Mouse (Mus musculus): ENCODE data around the gene Vps52.
"Not testable (repeated sequence)": the region's sequence is repeated elsewhere in the genome, so short reads cannot be mapped to it uniquely, and the experiment has no call there.

Vps52 gene

DNA sequence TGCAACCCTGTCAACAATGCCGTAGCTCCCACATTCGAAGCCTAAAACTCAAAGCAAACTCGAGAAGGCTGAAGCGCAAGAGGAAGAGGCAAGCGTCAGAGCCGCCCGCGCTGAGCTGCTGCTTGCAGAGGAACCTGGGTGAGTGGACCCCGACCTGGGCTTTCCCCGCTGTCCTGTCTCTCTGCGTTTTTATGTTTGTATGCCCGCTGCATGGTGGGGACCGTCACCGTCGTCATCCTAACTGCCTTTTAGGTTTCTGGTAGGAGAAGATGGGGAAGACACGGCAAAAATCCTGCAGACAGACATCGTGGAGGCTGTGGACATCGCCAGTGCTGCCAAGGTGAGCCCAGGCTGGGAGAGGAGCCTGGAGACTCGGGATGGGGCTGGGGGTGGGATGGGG is 14.2 kb upstream of the Vps52 start:
- DNase-seq (ENCODE audit: low spot score in 2 of 2) = no peak

DNA sequence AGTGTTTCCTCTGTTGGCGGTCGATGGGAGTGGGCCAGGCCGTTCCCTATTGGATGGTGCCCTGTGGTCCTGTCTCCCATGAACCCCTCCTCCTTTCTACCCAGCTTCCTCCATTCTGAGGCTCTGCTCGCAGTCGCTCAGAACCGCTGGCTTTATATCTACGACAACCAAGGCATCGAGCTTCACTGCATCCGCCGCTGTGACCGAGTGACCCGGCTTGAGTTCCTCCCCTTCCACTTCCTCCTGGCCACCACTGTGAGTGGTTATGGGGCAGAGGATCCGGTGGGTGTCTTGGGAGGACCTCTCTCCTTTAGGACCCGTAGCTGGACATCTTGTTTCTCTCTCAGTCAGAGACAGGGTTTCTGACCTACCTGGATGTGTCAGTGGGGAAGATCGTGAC is 12.2 kb upstream of the Vps52 start:
- DNase-seq (ENCODE audit: low spot score in 2 of 2) = no peak

- no peak for DNase-seq (ENCODE audit: low spot score in 2 of 2)
These were observed 8.1 kb upstream of the Vps52 start for GRCm38 (mm10) chr17:33947430-33948089.

DNA sequence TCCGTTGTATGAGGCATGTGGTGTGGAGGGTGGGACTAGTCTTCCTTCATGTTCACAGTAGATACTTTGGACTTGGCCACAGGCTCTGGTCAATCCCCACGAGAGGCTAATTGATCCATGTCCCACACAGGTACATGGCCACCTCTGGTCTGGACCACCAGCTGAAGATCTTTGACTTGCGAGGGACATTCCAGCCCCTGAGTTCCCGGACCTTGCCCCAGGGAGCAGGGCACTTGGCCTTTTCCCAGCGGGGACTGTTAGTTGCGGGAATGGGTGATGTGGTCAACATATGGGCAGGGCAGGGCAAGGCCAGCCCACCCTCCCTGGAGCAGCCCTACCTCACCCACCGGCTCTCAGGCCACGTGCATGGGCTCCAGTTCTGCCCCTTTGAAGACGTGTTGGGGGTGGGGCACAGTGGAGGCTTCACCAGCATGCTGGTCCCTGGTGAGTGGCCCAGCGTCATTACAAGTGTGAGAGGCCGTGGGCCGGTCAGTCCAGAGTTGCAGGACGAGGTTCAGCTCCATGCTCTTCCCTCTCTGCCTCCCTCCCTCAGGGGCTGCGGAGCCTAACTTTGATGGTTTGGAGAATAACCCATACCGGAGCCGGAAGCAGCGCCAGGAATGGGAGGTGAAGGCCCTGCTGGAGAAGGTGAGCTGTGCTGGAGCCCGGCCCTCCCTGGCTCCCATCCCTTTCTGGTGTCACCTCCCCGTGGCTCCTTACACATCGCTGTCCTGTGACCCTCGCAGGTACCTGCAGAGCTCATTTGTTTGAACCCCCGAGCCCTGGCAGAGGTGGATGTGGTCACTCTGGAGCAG is 7.3 kb upstream of the Vps52 start:
- no peak for DNase-seq (ENCODE audit: low spot score in 2 of 2)

GRCm38 (mm10) chr17:33948905-33949537 is 6.6 kb upstream of the Vps52 start:
- DNase-seq (ENCODE audit: low spot score in 2 of 2) = no peak

- no peak for DNase-seq (ENCODE audit: low spot score in 2 of 2)
These were observed 5.4 kb upstream of the Vps52 start for GRCm38 (mm10) chr17:33950131-33950625.

DNA sequence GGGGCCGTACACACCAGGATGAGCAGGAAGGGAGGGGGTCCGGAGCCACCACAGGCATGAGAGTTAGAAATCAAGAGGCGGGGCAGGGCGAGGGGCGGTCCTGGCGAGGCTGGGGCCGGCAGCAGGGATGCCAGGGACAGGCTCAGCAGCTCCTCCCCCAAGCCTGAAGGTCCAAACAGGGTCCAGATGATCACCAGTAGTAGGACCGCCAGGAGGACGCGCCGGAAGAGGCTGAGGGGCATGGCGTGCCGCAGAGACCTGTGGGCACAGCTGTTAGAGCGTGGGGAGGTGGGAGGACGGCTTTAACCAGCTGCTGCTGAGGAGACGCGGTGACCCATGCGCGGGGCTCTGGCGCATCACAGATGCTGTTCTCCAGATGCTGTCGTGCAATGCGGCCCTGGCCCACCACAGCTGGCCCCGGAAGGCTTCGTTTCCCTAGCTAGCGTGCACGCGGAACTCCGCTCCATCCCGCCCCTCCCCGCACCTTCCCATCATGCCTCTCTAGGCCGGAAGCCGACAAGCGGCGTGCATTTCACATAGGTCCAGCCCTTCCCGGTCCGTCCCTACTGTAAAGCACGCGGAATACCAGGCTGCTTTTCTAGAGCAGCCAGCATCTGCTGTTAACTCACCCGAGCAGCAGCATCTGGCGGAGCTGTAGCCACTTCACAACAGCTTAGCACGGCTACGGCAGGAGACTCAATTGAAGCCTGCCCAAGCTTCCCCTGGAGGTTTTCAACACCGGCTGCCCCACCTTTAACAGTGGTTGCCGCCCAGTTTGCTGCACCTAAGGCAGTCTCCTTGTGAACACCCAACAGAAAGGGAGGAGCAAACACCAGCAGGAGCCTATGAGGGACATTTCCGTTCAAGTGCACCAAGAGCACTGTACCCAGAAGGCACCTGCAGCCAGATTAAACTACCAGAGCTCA is 4.3 kb upstream of the Vps52 start, which contains the start of gene B3galt4:
TSS of gene B3galt4 (minus strand) at position 468 of the 926 bp plus-strand sequence.
- peak; percentile 57 to 66 for DNase-seq (ENCODE audit: low spot score in 2 of 2)

GRCm38 (mm10) chr17:33952015-33952414 is 3.6 kb upstream of the Vps52 start:
- not testable (repeated sequence) for DNase-seq (ENCODE audit: low spot score in 2 of 2)

GRCm38 (mm10) chr17:33952879-33953278 is 2.7 kb upstream of the Vps52 start:
- DNase-seq (ENCODE audit: low spot score in 2 of 2) = no peak

DNA sequence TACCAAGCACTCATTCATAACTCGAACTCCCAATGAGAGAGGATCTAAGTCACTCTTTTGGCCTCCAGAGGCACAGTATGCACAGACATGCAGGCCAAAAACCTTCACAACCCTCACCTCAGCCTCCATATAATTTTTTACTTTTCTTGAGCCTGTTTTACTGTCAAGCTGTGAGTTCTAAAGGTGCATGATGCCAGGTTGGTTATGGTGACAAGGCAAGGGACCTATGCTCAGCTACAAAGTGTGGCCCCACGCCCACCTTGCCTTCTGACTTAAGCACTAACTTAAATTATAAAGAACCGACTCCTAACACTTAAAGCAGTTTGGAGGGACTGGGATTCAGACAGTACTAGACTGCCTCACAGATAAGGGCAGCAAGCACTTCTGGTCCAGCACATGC is 2.3 kb upstream of the Vps52 start:
- no peak for DNase-seq (ENCODE audit: low spot score in 2 of 2)

DNA sequence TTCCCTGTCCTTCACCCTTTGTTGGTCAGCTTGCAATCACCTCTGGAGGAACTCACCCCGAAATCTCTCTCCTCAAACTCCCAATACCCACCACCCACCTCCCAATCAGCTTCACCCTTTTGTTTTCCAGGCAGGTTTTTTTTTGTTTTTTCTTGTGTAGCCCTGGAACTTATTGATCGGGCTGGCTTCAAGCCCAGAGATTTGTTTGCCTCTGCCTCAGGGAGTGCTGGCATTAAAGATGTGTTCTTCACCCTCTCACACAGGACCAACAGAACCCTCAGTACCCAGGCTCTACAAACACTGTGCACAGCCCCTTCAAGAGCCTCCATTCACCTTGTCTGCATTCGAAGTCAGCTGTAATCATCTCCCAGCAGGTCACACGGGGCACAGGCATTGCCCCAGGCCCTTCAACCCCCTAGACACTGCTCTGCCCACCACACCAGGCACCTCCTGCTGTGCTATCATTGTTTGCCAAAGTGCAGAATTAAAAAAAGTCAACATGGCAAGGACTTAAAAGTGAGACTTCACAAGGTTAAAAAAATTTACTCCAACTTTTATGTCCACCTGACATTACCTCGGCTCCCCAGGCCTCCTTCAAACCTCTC is 1.5 kb upstream of the Vps52 start:
- DNase-seq (ENCODE audit: low spot score in 2 of 2) = no peak

GRCm38 (mm10) chr17:33954646-33955554 is 712 bp upstream of the Vps52 start:
- DNase-seq (ENCODE audit: low spot score in 2 of 2) = peak in 1 of 2 experiments; percentile 37

DNA sequence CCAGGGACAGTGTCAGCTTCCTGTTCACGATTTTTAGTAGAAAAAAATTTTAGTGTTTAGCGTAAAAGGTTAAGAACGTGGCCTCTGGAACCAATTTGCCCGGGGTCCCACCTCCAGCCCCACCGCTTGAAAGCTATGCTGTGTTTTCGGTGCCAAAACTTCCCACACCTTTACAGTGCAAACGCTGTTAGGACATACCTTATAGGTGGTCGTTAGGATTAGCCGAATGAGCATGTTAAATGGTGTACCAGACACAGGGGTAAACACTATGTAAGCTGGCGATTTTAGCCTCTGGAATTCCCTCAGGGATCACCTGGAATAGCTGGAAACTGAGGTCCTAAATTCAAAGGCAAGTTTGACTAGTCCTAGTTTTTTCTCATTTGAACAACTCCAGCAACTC is 724 bp downstream of the Vps52 start:
- no peak for DNase-seq (ENCODE audit: low spot score in 2 of 2)

GRCm38 (mm10) chr17:33957493-33957892 is 1.9 kb downstream of the Vps52 start:
- no peak for DNase-seq (ENCODE audit: low spot score in 2 of 2)

- no peak for DNase-seq (ENCODE audit: low spot score in 2 of 2)
These were observed 2.8 kb downstream of the Vps52 start for GRCm38 (mm10) chr17:33958451-33958850.

DNA sequence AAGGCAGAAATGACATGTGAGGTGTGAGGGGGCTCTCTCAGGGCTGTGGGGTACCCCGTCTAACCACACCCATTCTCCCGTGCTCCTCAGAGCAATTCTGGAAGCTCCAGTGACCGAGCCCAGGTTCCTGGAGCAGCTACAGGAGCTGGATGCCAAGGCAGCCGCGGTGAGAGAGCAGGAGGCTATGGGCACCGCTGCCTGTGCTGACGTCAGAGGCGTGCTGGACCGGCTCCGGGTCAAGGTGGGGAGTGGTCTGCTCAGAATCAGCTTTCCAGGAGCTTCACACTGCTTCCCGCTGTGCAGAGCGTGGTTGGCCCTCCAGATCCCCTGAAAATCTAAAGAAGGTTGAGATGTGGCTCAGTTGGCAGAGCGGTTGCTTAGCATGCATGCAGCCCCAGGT is 3.5 kb downstream of the Vps52 start:
- no peak for DNase-seq (ENCODE audit: low spot score in 2 of 2)

GRCm38 (mm10) chr17:33959948-33960347 is 4.3 kb downstream of the Vps52 start:
- no peak for DNase-seq (ENCODE audit: low spot score in 2 of 2)

GRCm38 (mm10) chr17:33962876-33963275 is 7.3 kb downstream of the Vps52 start:
- DNase-seq (ENCODE audit: low spot score in 2 of 2) = no peak

- DNase-seq (ENCODE audit: low spot score in 2 of 2) = no peak
These were observed 9.7 kb downstream of the Vps52 start for GRCm38 (mm10) chr17:33965082-33965845.

Data from frontal cortex, postnatal 25 days (tissue).